Mouse (Mus musculus): ENCODE measurements around the gene Cers6.

Cers6 gene

DNA sequence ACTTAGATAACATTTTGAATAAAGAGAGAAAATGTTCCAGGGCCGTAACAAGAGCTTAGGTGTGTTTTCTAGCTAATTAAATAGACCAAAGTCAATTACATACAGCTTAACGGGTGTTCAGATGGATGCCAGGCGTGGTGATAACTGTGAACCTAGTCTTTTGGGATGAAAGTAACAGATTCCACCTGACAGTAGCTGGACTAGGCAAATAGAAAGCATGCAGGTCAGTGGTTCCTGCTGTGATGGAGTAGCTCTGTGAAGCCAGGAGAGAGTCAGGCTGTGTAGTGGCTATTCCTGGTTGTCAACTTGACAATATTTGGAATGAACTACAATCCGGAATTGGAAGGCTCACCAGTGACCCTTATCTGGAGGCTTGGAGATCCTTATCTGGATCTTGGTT is 56.3 kb downstream of the Cers6 start:
- no peak for DNase-seq

DNA sequence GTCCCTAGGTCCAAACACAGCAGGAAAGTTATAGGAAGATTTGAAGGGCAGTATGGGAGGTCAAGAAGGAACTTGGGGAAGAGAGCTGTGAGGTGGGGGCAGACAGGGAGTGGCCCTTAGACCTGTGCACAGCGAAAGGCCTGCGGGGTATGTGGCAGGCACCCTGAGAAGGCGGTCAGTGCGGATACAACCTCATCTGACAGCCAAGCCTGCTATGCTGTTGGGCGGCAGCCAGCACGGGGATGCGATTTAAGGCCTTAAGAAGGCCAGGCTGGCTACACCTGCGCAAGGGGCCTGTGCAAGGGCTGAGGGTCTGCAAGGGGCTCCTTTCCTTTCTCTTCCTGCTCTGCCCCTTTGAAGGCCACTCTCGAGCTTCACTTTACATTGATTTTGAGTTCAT is 63.1 kb downstream of the Cers6 start:
- DNase-seq, result no peak

DNA sequence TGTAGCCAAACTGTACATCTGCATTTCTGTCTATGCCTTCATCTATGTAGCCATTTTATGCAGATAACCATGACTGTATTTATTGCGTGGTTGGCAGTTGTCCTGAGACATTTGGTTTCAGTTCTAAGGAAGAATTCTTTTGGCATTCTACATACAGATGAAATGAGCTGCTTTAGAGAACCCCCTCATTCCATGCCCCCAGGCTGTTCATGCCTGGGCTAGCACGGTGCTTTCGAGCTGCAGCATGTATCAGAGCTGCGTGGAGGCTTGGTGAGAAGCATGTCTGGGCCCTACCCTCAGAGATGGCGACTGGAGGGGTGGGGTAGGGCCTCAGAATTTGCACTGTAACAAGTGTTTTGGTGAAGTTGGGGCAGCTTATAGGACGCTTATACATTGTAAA is 64.3 kb downstream of the Cers6 start:
- no peak for DNase-seq

DNA sequence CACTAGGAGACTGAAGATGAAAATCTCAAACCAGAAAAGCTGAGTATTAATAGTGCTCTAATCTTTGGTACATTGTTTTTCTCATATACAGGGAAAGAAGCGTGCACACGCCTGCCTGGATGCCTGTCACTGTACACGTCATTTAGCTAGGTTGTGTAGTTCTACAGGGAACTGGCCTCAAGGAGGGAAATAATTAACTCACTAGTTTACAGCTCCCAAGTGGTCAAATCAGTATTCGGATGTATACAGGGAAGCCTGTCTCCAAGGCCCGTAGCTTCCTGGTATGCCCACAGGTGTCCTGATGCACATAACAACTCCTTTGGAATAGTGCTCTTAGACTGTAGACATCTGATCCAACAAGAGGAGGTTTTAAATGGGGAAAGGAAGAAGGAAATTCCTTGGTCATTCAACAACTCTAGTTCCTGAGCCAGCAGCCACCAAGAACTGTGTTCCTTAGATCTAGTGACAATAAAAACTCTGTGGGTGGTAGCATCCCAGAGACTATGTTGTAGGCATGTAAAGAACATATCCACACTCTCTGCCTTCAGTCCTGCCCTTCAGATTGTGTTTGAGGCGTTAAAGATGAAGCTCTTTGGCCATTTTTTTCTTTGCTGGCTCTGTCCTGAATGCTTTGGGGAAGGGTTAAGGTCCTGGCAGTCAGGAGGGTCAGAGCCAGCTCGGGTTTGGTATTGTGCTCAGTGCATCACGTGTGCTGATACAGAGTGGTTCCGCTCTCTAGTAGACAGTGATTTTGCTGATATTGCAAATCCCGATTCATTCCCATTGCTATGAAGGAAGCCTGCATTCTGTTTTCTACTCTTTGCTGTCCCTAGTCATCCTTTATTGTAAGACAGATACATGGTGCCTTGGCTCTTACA is 65.9 kb downstream of the Cers6 start:
- no peak for DNase-seq

DNA sequence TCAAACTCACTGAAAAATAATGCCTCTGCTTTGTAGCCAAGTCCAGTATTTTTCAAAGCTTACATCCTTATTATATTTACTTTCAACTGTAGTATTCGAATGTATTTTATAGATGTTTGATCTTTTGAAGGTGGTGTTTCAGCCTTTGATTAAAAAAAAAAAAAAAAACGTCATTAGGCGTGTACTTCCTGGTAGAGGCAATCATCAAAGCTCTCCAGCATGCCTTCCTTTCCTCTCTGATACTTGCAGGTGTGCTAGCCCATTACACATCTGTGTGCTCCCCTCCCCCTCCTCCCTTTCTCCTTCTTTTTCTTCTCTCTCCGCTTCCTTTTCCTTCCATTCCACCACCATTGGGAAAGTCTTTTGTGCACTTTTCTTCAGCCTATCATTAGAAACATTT is 71.0 kb downstream of the Cers6 start:
- no peak for DNase-seq

DNA sequence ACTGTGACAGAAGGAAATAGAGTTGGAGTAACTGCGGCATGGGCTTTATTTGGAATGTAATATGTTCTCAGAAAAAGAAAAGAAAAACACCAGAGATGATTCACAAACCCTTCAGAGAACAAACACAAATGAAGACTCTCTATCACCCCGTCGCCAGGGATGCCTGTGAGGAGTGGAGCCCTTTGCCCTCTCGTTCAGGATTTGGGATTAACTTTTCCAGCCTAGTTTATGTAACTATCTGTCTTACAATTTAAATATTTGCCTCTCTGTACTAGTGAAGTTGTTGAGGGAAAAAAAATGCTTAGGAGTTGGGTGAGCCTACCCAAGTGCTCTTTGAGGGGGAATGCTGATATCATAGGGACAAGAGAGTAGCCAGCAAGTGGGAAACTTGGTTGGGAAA is 71.4 kb downstream of the Cers6 start:
- DNase-seq, result no peak

DNA sequence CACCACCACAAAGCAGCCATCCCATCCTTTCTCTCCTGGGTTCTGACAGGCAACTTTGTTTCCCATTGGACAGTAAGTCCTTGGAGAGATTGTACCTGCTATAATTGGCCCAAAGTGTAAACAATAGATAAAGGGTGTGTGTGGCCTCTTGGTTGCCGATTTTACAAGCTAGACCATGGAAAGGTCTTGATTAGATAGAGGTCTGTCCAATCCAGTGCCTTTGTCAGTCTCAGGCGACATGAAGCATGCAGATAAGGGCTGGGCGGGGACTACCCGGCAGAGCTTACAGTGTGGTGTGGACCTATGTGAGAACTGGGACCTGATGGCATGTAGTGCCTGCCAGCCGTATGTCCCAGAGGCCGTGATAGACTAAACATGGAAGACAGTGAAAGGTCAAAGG is 73.4 kb downstream of the Cers6 start:
- no peak for DNase-seq

DNA sequence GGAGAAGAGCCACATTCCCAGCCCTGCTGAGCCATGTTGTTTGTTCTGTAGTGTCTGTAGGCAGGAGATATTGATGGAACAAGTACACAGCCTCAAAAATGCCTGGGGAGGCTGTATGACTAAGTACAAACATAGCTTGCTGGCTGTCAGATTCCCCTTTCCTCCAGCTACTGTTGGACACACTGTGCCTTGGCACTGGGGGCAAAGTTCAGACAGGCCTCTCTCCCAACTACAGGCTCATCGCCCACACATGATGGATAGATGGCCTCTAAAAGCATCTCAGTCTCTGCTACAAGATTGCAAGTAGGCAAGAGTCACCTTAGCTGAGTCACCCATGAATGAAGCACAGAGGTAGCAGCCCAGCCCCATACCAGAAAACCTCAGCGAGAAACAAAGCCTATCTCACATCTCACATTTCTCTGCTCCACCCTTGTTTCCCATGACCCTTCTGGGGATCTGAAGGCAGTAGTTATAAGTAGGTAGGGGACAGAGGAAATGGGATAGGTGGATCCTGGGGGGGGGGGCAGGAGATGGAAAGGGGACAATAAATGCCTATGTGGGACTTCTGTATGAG is 74.6 kb downstream of the Cers6 start:
- no peak for DNase-seq

DNA sequence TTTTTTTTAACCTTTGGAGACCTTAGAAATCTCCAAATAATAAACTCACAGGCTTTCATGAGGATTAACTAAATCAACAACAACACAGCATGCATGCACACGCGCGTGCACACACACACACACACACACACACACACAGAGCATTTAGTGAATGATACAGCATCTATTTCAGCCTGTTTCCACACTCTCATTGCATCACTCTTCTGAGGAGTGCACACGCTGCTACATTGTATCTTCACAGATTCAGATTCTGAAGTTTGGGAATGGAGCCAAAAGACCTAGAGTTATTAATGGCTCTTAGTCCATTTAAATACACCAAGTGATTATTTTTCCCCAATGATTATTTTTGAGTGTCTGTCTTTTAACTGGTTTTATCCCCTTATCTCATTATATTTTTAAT is 75.5 kb downstream of the Cers6 start:
- DNase-seq, result no peak

DNA sequence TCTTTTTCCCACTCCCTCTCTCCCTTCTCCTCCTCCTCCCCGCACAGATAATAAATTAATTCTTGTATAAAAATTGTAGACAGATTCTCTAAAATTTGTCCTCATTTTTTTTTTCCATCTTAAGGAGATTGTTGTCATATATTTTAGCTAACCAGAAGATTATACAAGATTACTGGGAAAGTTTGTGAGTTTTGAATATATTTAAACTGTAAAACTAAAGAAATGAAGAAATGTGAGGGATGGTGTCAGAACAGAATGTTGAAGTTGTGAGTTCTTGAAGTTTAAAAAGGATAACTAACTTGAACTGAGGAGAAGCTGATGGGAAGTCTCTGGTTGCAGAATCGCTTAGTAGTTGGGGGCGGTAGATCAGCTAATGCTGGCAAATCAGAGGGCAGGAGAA is 76.6 kb downstream of the Cers6 start:
- DNase-seq, result no peak

DNA sequence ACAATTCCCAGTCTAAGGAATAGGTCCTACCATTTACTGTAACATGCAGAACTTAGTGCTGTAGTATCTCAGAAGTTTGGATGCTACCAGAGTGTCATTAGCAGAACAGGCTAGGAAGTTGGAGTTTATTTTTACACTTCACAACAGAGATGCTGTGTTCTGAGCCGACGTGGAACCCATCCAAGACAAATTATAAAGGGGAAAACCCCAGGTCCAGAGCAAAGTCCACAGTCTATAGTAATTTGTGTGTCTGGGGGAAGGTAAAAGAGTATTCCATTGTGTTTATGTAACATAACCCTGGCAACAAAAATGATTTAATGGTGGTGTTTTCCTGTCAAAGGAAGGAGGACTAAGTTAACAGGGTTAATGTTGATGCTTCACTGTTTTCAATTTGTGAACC is 83.7 kb downstream of the Cers6 start:
- DNase-seq, result no peak

DNA sequence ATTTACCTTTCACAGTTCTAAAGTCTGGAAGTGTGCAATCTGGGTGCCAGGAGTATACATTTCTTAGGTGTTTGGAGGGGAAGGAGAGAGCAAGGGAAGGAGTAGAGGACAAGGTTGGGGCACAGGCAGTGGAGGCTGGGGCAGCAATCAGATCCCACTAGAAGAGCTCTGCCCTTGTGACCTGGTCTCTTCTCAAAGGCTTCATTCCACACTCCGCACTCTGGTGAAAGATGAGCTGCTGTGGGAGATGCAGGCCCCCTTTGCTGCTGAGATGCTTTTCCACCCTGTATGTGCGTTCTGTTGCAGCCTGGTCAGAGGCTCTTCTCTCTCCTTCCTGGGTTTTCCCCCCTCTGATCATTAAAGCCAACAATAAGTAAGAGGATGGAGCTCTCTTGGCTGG is 84.7 kb downstream of the Cers6 start:
- no peak for DNase-seq

DNA sequence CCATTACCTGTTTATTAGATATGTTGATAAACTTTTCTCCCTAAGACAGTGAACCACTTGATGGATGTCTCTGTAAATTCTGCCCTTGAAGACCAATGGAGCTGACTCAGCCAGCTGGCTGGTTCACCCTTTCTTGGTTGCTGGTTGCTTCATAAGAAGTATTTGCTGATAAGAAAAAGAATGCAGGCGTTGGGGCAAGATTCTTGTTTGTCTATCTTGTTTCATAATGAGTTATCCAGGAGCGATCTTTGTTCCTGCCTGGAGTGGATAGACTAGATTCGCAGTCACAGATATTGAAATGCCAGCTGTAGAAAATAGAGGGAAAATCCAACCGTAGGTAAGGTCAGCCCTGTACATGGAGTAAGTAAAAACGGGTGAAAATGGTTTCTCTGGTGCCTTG is 85.6 kb downstream of the Cers6 start:
- no peak for DNase-seq

DNA sequence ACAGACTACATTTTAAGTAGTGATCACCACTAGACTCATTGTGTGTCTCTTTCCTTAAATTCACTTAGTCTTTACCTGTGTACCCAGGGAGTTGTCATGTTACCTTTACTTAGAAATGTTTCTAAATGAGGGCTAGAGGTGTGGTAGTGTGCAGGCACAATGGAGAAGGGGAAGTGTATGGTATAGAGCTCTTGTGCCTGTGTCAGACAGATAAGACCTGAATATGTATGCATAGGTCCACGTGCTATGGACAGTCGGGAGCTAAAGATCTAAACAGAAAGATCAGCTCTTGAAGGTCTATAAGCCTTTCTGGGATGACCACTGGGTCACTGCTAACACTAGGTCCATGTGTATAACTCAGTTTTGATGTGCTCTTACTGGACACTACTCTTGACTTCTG is 87.9 kb downstream of the Cers6 start:
- no peak for DNase-seq

DNA sequence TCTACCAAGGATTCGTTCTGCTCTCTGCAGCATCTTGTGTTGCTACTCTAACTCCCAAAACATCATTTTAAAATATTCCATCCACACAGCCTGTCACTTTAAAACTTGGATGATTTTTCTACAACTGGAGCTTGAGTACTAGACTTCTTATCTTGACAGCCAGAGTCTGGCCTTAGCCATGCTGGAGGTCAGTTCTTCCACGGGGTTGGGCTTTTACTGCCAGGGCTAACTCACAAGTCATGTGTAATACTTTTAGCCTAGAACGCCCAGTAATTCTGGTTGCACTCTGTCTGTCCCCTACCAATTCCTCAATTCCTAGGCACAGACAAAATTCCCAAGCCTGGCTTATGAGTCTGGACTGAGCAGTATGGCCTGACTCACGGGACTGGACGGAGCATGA is 88.5 kb downstream of the Cers6 start:
- DNase-seq, result no peak

DNA sequence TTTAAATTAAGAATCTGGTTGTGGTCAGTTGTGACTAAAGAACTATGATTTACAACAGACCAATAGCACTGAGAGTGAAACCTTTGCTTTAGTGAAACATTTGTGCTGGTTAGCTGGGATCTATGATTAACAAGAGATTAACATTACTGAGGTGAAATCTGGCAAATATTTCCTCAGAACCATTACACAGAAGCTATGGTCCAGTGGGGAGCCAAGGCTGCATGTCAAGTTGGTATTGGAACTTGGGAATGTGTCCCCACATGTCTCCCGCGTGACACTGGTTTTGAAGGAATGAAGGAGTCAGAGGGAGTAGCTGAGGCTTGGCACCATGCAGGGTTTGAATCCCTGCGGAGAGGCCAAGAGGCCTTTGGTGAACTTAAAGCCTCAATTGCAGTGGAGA is 90.5 kb downstream of the Cers6 start:
- DNase-seq, result no peak

DNA sequence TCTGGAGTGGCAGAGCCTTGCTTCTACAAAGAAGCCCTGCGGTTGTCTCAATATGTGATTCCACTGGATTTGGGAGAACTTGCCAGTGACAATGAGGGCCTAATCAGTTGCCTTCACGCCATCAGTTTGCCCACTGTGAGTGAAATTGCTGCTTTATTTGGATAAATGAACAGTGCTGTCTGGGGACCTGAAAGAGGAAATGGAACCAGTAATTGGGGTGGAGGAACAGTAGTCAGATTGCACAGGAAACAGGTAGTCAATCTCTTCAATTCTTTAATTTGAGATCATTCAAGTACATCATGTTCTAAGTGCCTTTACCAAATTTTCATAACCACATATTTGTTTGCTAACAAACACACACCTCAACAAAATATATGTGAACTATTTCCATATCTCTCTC is 92.4 kb downstream of the Cers6 start:
- no peak for DNase-seq

DNA sequence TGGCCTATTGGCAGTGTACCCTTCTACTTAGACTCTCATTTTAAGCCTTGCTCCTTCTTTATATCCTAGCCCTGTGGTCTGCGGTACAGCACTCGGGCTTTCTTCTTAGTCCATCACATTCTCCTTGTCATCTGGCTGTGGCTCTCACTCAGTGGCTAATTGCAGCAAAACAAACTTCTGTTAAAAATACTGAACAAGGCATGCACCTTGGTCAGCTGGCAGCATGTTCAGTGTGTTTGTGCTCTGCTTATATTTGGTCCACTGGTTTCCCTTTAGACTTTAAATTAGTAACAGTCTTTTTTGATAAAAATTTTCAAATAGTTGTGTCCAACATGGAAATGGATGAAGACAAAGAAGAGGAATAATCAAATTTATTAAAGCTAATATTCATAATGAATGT is 94.3 kb downstream of the Cers6 start:
- no peak for DNase-seq

DNA sequence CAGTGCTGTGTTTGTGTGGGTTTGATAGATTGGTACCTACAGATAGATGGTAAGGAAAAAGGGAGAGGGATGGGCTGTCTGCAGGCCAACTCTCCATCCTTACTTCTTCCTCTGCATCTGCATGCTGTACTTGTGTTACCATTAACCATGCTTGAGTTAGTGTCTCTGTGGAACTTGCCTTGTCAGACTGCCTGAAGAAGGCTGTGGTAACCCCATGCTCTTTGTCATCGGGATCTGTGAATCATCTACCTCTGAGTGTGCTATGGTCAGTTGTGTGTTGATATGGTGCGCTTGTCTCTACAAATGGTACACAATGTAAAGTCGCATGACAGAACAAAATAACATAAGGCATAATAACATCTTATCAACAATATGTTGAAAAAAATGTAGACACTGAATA is 94.9 kb downstream of the Cers6 start:
- no peak for DNase-seq

DNA sequence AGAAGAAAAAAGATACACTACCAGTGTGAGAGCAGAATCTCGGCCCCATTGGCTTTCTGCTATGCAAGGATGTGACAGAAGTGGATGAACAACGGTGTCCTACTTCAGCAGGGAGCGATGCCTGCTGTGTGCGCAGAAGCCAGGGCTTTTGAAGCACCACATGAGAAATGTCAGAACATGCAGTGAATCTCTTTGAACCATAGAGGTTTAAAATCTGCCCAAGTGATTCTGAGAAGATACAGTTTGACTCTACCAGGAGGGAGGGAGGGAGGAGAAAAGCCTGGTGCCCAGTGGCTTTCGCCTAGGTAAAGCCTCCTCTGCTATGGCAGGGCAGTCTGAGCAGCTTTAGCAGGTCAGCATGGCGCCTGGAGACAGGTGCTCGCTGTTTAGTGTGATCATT is 96.6 kb downstream of the Cers6 start:
- no peak for DNase-seq

DNA sequence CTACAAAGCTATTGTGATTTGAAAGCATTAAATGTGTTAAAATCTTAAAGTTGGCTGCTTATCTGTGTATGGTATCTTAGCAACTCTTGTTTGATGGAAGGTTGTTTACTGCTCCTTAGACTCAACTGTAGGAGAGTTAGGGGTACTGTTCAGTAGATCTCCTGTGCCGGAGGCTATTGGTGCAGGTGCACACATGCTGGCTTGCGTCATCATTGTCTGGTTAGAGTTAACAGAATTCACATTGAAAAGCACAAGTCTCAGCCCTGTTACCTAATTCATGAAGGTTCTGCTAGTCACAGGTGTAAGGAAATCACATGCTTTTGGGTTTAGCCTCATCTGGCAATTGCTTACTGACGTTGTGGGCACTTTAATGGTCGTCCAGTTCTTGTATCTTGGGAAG is 98.3 kb downstream of the Cers6 start:
- DNase-seq, result no peak

DNA sequence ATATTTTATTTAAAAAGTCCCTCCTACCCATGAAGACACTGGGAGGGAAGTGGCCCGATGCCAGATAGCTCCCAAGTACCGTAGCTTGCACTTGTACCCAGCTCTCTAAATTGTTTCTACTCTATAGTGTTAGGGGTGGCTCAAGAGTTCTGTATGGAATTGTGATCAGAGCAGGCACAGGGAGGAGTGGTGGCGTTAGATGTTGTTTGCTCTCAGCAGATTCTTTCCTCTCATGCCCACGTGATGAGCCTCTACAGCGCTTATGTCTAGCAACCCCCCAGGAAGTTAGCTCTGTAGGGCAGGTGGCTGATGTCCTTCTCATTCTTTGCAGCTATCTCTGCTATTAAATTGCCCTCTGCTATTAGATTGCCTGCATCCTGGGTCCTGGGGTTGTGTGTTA is 98.8 kb downstream of the Cers6 start:
- no peak for DNase-seq

DNA sequence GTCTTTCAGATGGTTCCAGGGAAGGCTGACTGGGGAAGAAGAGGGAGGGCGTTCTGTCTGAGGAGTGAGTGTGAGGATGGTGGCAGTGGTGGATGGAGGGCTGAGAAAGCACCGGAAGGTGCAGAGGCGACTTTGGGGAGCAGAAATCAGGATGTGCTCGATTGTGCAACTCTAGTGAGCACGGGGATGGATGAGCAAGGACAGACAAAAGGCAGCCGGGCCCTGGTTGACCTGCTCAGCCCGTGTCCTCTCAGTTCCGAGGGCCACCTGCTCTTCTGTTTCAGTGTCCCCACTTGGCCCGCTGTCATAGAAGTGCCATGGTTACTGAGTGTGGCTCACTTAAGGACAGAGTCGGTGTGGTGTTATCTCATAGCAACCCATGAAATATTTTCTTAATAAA is 99.4 kb downstream of the Cers6 start:
- no peak for DNase-seq

DNA sequence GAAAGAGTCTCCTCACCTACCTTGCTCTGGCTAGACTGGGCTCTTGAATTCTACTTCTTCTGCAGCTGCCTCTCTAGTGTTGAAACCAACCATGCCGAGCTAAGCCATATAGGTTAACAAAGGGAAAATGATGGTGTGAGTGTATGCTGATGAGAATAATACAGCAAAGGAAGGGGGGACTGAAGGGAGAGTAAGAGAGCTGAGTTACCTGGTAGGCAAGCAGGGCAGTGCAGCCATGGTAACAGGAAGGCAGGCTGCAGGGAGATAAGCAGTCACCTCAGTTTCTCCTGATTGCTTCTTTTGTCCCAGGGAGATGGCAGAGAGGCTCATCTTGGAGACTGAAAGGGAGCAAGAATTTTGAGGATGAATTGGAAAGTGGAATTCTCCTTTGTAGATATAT is 105.1 kb downstream of the Cers6 start:
- DNase-seq, result no peak

DNA sequence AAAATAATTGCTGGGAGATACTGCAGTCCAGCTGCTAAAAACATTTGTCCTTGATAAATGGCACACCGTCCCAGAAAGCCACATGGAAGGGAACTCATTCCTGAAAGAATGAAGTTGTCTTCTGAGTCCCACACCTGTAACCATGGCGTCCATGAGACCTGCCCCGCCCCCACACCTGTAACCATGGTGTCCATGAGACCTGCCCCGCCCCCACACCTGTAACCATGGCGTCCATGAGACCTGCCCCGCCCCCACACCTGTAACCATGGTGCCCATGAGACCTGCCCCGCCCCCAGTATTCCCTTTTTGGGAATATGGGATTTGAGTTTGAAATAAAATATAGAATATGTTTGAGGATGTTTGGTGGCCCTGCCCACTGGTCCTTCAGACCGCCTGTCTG is 106.8 kb downstream of the Cers6 start:
- DNase-seq, result no peak
